Mouse (Mus musculus) ES-E14 (cell line): Measurements from ENCODE around the gene Mllt11.

Experiments
- CHD2 ChIP-seq: IDR thresholded peaks from 2 replicates; pipeline ENCODE4 v1.6.1; 2014; ENCODE audit warnings: mild to moderate bottlenecking, low read depth, low read length, inconsistent platforms
- HCFC1 ChIP-seq: IDR thresholded peaks from 2 replicates; pipeline ENCODE4 v1.6.1; 2012; ENCODE audit warnings: low read length, inconsistent platforms, borderline replicate concordance; ENCODE audit not compliant: insufficient read depth
- ZC3H11A ChIP-seq: IDR thresholded peaks from 2 replicates; pipeline ENCODE4 v1.6.1; 2012; ENCODE audit warnings: low read depth, mild to moderate bottlenecking, inconsistent platforms, low read length, borderline replicate concordance

DNA sequence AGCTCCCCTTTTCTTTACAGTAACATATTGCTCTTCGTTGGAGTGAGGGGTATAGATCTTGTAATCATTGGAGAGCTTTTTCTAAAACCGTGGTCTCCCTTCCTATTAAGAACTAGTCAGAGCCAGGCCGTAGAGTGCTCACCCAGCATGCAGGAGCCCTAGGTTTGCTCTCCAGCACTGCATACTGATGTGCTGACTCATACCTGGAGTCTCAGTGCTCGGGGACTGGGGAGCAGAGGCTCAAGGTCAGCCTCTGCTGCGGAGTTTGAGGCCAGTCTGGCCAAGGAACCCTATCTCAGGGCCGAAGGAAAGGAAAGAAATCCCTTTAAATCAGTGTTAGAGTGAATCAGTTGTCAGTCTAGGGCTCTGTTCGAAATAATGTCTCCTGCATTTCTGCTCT lies 800 bp upstream of the Mllt11 start:
- TF ChIP-seq CHD2, result no peak
- no peak for TF ChIP-seq HCFC1
- no peak for TF ChIP-seq ZC3H11A
